Mouse (Mus musculus) myocyte (in vitro differentiated cells): ENCODE results near the gene Ppp3ca.

Experiments
- CEBPB ChIP-seq: IDR thresholded peaks from 2 replicates; pipeline ENCODE4 v1.6.1; 2011; ENCODE audit warnings: mild to moderate bottlenecking, moderate library complexity; ENCODE audit not compliant: poor library complexity, insufficient read depth, severe bottlenecking
- E2F4 ChIP-seq: IDR thresholded peaks from one replicate; pipeline ENCODE4 v1.6.1; 2011; ENCODE audit warnings: mild to moderate bottlenecking, control low read depth, moderate library complexity; ENCODE audit not compliant: insufficient read depth
- MAX ChIP-seq: IDR thresholded peaks from one replicate; pipeline ENCODE4 v1.6.1; 2011; ENCODE audit warnings: low read depth, mild to moderate bottlenecking, control low read depth
- MYOD1 ChIP-seq, 3 experiments: IDR thresholded peaks; one replicate each; pipeline ENCODE4 v1.6.1; 2011; ENCODE audit warnings: control low read depth in 2 of 3, low read depth in 2 of 3, mild to moderate bottlenecking in 2 of 3, moderate library complexity in 1 of 3; ENCODE audit not compliant: insufficient read length in 2 of 3, control insufficient read depth in 1 of 3
- MYOG ChIP-seq, 3 experiments: IDR thresholded peaks; one replicate each; pipeline ENCODE4 v1.6.1; 2011; ENCODE audit warnings: control low read depth in 2 of 3, low read depth in 2 of 3, mild to moderate bottlenecking in 2 of 3; ENCODE audit not compliant: insufficient read length in 2 of 3, control insufficient read depth in 1 of 3, insufficient read depth in 1 of 3
- POLR2A ChIP-seq: IDR thresholded peaks from one replicate; pipeline ENCODE4 v1.6.1; 2011; ENCODE audit warnings: low read depth, mild to moderate bottlenecking, control low read depth, moderate library complexity; ENCODE audit not compliant: insufficient read length
- POLR2AphosphoS2 ChIP-seq: IDR thresholded peaks from one replicate; pipeline ENCODE4 v1.6.1; 2011; ENCODE audit warnings: low read depth, control low read depth; ENCODE audit not compliant: insufficient read length
- TCF3 ChIP-seq: IDR thresholded peaks from one replicate; pipeline ENCODE4 v1.6.1; 2011; ENCODE audit warnings: low read depth, control low read depth; ENCODE audit not compliant: insufficient read length
- USF1 ChIP-seq: IDR thresholded peaks from one replicate; pipeline ENCODE4 v1.6.1; 2011; ENCODE audit warnings: low read depth, mild to moderate bottlenecking, control low read depth, moderate library complexity

- TF ChIP-seq POLR2A (no peak), MAX (no peak), MYOG (IDR thresholded peaks at IDR 0.05; ENCODE audit: control insufficient read depth in 1 of 3, insufficient read depth in 1 of 3, insufficient read length in 2 of 3, low read depth in 2 of 3) (no peak), USF1 (no peak), CEBPB (no peak), E2F4 (no peak), TCF3 (no peak), MYOD1 (IDR thresholded peaks at IDR 0.05; ENCODE audit: control insufficient read depth in 1 of 3, insufficient read length in 2 of 3, low read depth in 2 of 3) (no peak), POLR2AphosphoS2 (no peak)
Measured at GRCm38 (mm10) chr3:136674486-136674885, 4.6 kb downstream of the Ppp3ca start.
